Mouse (Mus musculus) MEL-GATA-1-ER (cell line): ENCODE measurements around the gene Ccdc9b.
A peak's percentile ranks its signal among the peaks of the same experiment; 100 is the strongest.

Experiments used
- DNase-seq: peaks from one replicate; pipeline ENCODE4 v3.0.0-alpha.2; 2012; ENCODE audit warnings: low read depth; ENCODE audit errors: extremely low read depth

The Ccdc9b gene

DNA sequence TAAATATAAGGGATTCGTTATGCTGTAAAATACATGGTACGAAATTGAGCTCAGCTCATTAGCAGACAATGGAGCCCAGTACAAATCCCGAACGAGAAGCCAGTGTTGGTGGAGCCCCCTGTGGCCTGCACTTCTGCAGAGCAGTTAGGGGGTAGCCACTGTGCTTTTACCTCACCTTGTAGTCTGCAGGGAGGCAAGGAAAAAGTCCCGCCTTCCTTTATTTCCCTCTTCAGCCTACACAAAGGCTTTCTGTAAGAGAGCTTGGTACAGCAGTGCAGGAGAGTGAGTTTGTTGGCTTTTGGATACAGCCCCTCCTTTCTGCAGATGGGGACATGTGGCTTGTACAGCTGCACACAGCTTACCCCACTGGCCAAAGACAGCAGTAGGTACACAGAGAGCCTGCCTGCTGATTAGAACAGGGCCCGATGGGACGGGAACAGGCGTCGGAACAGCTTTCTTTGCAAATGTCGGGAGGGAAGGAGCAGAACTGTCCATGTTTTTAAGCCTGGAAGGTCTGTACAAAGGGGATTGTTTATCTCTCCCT is 13.0 kb downstream of the Ccdc9b start:
- no peak for DNase-seq

GRCm38 (mm10) chr2:118747301-118747960 is 15.0 kb downstream of the Ccdc9b start:
- DNase-seq = no peak

- DNase-seq = no peak
Measured at GRCm38 (mm10) chr2:118745915-118746901, 16.3 kb downstream of the Ccdc9b start.

- peak; percentile 84 for DNase-seq
Measured at GRCm38 (mm10) chr2:118745232-118745884, 17.1 kb downstream of the Ccdc9b start, which contains the start of gene Inafm2. Inafm2 (plus strand) TSS chr2:118745758.

- DNase-seq = no peak
Measured at GRCm38 (mm10) chr2:118744621-118745020, 17.8 kb downstream of the Ccdc9b start.

DNA sequence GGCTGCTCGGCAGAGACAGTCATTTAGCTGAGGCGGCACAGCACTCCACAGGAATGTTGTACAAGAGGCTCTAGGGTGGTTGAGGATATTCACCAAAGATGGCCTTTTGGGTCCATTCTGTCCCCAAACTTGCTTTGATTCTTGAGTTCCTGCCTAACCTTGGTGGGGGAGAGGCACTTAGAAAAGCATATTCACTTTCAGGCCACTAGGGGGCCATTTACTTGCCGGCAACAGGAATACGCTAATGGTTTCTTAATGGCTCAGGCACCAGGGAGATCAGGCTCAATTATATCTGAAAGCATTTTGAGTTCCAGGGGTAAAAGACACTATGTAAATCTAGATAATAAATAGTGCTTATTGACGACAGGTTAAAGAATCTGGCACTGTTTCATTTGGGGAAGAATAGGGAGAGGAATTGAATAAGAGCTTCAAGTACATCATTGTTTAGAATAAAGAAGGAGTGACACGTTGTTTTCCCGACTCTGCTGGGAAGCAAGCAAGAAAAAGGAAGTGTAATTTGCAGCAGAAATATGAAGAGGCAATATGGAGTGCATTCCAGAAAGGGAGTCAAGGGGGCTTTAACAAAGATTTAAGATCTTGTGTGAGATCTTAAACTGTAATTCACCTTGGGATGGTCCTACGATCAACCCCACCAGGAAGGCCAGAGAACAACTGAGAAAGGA is 19.1 kb downstream of the Ccdc9b start:
- DNase-seq = peak; percentile 71

- DNase-seq = no peak
Measured at GRCm38 (mm10) chr2:118741183-118741582, 21.3 kb downstream of the Ccdc9b start.

- DNase-seq = no peak
Measured at GRCm38 (mm10) chr2:118740341-118740740, 22.1 kb downstream of the Ccdc9b start.

DNA sequence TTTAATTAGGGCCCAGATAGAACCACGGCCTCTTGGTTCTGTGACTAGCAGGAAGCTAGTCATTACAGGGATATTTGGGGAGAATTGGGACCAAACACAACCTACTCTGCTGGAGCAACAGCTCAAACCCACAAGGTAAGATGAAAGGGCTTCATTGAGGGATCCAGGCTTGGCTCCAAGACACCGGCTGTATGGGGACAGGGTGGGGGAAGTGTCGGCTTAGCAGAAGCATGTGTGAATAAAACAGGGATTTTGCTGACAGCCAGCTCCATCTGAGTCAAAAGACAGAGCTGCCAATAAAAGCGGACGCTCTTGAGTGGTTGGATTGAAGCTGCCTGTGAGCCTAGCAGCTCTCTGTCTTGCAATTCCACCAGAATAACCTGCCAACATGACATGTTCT is 29.1 kb downstream of the Ccdc9b start:
- DNase-seq = no peak

DNA sequence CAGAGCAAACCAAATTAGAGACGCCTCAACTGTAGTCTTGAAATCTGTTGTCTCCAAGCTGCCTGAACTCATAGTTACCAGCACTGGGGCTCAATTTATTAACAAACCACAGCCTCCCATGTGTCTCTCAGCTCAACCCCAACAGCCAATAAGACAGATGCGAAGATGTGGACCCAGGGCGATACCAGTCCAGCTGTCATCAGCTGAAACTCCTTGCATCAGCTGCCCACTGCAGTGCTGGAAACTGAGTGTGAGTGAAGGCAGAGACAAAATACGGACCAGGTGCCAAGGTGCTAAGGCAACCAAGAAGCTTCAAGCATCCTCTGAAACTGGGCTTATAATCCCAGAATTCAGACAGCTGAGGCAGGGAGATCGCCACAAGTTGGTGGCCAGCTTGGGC is 30.5 kb downstream of the Ccdc9b start:
- no peak for DNase-seq

- no peak for DNase-seq
Measured at GRCm38 (mm10) chr2:118730622-118730915, 31.9 kb downstream of the Ccdc9b start.

- DNase-seq = no peak
Measured at GRCm38 (mm10) chr2:118729816-118730621, 32.4 kb downstream of the Ccdc9b start.

DNA sequence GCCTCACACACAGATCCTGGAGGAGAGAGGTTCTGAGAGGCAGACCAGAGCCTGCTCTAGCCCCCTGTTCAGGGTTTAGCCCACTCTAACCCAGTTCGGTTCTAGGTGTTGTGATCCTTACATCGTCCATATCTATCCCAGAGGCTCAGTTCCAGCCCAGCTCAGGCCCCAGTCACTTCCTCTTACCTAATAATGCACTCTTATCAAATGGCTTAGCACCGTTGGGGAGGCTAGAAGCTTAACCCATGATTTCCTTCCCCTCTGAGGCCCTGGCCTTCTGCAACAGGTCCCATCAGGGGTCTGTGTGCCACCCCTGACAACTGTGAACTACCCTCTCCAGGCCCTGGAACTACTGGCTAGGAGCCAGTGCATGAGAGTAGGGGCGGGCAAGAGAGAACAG is 33.3 kb downstream of the Ccdc9b start:
- DNase-seq = no peak

DNA sequence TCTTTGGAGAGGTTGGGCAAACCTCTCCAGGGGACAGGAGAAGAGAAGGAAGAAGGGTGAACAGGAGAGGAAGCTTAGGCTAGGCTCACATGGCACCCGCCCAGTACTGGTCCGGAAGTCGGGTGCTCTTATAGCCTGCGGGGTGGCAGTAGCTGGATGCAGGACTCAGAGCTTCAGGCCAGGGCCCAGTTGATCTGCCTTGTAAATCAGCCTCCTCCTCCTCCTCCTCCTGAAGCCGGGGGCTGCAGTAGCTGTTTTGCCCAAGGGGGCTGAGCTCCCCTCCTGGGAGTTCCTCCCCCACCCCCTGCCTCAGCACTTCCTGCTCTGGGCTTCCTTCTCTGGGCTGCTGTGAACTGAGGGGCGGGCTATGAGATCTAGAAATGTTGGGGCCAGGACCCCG is 34.1 kb downstream of the Ccdc9b start, which contains the start of gene Plcb2:
TSS of gene Plcb2 (minus strand) at position 102 of the 400 bp plus-strand sequence.
- DNase-seq = no peak

DNA sequence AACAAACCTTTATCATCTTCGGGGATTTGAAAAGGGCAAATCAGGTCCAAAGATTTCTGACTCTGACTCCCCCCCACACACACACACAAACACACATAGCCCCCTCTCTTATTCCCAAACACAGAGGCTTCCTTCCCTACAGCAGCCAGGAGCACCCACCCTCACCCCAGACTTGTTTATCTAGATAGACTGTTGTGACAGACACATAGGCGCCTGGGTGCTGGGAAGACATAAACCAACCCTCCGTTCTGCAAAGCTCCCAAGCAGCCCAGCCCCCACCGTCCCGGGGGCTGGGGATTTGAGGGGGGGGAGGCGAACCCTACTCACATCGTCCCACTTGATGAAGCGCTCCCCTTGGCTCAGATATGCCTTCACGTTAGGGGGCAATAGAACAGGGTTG is 34.5 kb downstream of the Ccdc9b start:
- DNase-seq = no peak

DNA sequence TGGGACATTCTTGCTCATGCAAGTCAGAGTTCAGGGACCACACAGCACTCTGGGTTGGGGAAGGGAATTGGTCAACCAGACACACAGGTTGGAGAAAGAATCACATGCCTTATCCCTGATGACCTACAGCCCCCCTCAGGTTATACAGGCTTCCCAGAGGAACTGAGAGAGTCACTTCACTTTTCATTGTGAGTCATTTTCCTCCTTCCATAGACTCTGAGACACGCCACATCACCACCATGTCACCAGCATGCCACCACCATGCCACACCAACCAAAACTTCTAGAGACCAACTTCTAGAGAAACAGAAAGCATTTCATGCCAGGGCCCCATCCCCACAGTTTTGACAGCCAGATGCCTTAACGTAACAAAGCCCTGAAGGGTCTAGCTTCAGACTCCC is 35.6 kb downstream of the Ccdc9b start:
- DNase-seq = no peak

GRCm38 (mm10) chr2:118725511-118725910 is 37.0 kb downstream of the Ccdc9b start:
- no peak for DNase-seq

DNA sequence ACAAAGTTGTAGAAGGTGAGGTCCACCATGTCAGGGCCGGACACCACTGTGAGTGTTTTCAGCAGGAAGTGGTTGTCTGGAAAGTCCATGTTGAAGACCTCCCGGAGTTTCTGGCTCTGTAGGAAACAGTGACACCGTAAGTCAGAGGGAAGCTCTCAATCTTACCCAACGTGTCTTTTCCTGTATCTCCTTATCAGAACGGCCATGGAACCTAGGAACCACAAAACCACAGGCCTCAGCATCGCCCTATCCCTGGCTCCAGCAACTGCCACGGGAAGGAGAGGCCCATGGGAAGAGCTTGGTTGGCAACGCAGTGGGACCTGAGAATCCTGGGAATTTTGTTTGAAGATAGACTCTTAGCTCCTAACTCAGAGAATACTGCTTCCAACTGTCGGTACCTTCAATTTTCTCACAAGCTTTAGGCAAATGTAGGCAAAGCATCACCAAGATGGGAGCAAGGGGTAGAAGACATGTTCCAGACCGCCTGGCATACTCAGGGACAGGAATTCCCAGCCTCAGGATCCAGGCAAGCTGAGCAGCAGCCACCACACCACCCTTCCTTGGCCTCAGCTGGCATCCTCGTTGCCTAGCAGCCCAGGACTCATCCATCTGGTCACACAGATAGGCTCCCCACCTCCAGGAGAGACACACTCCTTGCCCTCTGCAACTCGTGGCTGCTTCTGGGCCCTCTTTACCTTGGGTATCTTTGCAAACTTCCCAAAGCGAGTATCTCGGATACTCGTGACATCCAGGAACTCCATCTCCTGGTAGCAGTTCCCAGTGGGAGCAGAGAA is 38.6 kb downstream of the Ccdc9b start:
- DNase-seq = no peak

DNA sequence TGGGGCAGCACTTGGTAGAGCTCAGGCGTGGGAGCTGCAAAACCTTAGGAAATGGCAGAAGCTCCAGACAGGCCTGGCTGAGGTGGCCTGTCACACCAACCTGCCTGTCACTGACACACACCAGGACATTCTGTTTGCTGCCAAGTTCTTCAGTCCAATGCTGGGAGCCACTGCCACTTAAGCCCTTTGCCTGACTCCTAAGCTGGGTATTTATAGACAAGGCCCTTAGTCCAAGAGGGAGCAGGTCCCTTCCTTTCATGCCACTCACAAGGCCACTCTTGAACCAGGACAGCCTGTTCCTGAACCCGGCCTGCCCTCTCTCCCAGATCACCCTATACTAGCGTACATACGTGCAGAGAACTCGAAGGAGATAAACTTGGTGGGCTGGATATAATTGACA is 45.8 kb downstream of the Ccdc9b start:
- DNase-seq = no peak

GRCm38 (mm10) chr2:118714230-118714629 is 48.2 kb downstream of the Ccdc9b start:
- DNase-seq = no peak
